Mouse (Mus musculus) neural tube, embryonic 13.5 days (tissue): Measurements from ENCODE around the gene Ttll12. TPM values are rescaled to one million over a fixed set of nuclear protein-coding genes. Genes with fewer than 3 reads are reported as not detected.

Source experiments
- ATAC-seq: fragments of 200-750 bp; cut with Nextera tagmentation; 2 replicates; pipeline ENCODE4 v1.8.0; 2017; ENCODE audit warnings: low read depth, mild to moderate bottlenecking, moderate TSS enrichment, moderate library complexity
- H3K27ac ChIP-seq: fragments of 300-500 bp; sonication (generic); replicated peaks from 2 replicates; pipeline ENCODE4 v1.5.1; 2015; ENCODE audit warnings: moderate library complexity, mild to moderate bottlenecking, inconsistent platforms
- H3K27me3 ChIP-seq: fragments of 300-500 bp; sonication (generic); 2 replicates; pipeline ENCODE4 v1.6.1; 2015; ENCODE audit warnings: mild to moderate bottlenecking, inconsistent platforms
- H3K36me3 ChIP-seq: fragments of 300-500 bp; sonication (generic); 2 replicates; pipeline ENCODE4 v1.6.1; 2015; ENCODE audit warnings: mild to moderate bottlenecking, inconsistent platforms
- H3K4me1 ChIP-seq: fragments of 300-500 bp; sonication (generic); replicated peaks from 2 replicates; pipeline ENCODE4 v1.6.1; 2015; ENCODE audit warnings: inconsistent platforms
- H3K4me2 ChIP-seq: fragments of 300-500 bp; sonication (generic); 2 replicates; pipeline ENCODE4 v1.6.1; 2015; ENCODE audit warnings: inconsistent platforms, mild to moderate bottlenecking, moderate library complexity
- H3K4me3 ChIP-seq: fragments of 300-500 bp; sonication (generic); 2 replicates; pipeline ENCODE4 v1.5.1; 2015; ENCODE audit warnings: mild to moderate bottlenecking, inconsistent platforms
- H3K9ac ChIP-seq: fragments of 300-500 bp; sonication (generic); 2 replicates; pipeline ENCODE4 v1.6.1; 2015; ENCODE audit warnings: moderate library complexity, mild to moderate bottlenecking, inconsistent platforms
- H3K9me3 ChIP-seq: fragments of 300-500 bp; sonication (generic); 2 replicates; pipeline ENCODE4 v1.6.1; 2016; ENCODE audit warnings: inconsistent platforms
- WGBS: fragments of 180-500 bp; shearing (Covaris S2); methylation state at CpG from one replicate; pipeline ENCODE4 v1.1.7; 2015; 5-methylcytosine and 5-hydroxymethylcytosine counted together
- polyA plus RNA-seq: library from polyadenylated mRNA; unstranded; fragments of >200 nt; fragmentation: Nextera tagmentation; extraction: Ambion mirVana; gene quantifications from 2 replicates; pipeline ENCODE4 v1.2.1, GENCODE M21; 2015

Ttll12 gene
- polyA plus RNA-seq, 1 experiment from 2014 or later = 37.3 TPM

DNA sequence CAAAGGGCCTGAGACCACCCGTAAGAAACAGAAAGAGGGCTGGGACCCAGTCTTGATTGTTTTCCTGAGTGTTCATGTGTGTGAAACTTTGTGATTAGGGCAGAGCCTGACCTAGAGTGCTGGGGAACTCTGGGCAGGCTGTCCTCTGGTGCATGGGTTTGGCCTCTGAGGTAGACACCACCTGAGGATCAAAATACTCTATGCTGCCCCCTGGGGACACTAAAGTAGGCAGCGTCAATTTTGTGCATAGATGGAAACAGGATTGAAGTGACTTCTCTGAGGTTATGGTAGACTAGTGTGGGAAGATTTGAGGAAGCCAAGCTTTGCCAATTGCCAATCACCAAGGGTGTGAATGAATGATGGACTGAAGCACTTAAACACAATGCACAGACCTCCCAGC lies 24.3 kb downstream of the Ttll12 start:
- Histone ChIP-seq H3K4me1 (no peaks in the 10 kb centered on the region), H3K4me2 (no peak overlapping the region), H3K9ac (no peak overlapping the region), H3K36me3 (peaks cover 16% of the 10 kb centered on the region), H3K27me3 (0 out of 2 replicates have a peak, but pooled peaks cover 5% of the 10 kb centered on the region), H3K4me3 (no peak overlapping the region), H3K9me3 (no peaks in the 10 kb centered on the region), H3K27ac (no peak overlapping the region)
- ATAC-seq = no peak
- WGBS = 73% methylated on average over 2 of the region's 2 CpGs

DNA sequence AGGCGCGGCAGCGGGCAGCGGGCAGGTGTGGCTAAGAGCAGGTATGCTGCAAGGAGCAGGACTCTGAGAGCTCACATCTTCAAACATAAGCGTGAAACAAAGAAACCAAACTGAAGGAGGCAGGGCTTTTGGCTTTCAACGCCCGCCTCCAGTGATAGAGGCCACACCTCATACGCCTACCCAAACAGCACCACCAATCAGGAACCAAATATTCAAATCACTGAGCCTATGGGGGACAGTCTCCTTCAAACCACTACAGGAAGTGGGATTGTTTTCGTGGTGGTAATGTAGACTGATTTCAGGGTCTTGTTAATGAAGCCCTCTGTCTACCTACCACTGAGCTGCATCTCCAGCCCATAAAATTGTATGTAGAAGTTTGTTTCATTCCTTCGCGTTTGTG lies 25.3 kb downstream of the Ttll12 start:
- H3K27ac ChIP-seq = no peak overlapping the region
- H3K4me3 ChIP-seq = no peak overlapping the region
- no peak for ATAC-seq
- no peak overlapping the region for H3K4me2 ChIP-seq
- H3K36me3 ChIP-seq = peaks cover 6% of the 10 kb centered on the region
- 60% methylated on average over 11 of the region's 11 CpGs for WGBS
- H3K27me3 ChIP-seq = 0 out of 2 replicates have a peak, but pooled peaks cover 5% of the 10 kb centered on the region
- no peak overlapping the region for H3K9ac ChIP-seq
- no peaks in the 10 kb centered on the region for H3K9me3 ChIP-seq
- H3K4me1 ChIP-seq = no peaks in the 10 kb centered on the region

DNA sequence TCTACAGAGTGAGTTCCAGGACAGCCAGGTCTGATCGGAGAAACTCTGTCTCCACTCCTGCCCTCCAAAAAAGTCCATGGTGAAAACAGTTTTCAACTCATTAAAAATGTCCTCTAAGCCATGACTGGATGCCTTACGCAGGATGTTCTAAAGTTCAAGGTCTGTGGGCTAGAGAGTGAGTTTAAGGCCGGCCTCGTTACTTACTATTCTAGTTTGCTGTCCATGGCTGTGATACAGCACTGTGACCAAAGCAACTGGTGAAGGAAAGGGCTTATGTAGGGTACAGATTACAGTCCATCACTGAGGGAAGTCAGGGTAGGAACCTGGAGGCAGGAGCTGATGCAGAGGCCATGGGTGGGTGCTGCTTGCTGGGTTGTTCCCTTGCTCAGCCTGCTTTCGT lies 26.4 kb downstream of the Ttll12 start:
- H3K9me3 ChIP-seq = no peaks in the 10 kb centered on the region
- no peak overlapping the region for H3K9ac ChIP-seq
- H3K27me3 ChIP-seq = peaks cover 15% of the 10 kb centered on the region
- H3K4me2 ChIP-seq = no peak overlapping the region
- no peak for ATAC-seq
- H3K27ac ChIP-seq = no peak overlapping the region
- H3K4me1 ChIP-seq = peaks cover 10% of the 10 kb centered on the region
- H3K4me3 ChIP-seq = no peak overlapping the region
- 93% methylated on average over 5 of the region's 5 CpGs for WGBS
- H3K36me3 ChIP-seq = no peaks in the 10 kb centered on the region

DNA sequence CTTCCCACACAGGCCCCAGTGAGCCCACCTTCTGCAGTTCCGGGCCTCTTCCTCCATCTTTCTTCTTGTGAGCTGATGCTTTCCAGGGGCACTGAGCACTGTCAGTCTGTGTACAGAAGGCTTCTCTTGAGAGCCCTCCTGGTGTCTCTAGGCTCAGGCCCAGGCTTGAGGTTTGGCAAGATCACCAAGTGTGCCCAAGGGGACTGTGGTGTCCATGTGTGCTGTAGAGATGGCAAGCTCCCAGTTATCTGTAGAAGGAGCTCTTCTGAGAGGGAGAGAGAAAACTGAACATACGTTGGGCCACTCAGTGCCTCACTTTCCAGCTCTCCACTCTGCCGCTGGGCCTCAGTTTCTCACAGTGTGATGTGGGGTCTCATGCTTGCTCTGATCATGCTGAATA lies 27.2 kb downstream of the Ttll12 start:
- no peak overlapping the region for H3K9ac ChIP-seq
- H3K9me3 ChIP-seq = no peaks in the 10 kb centered on the region
- no peak overlapping the region for H3K27ac ChIP-seq
- ATAC-seq = no peak
- no peak overlapping the region for H3K4me3 ChIP-seq
- H3K27me3 ChIP-seq = peaks cover 23% of the 10 kb centered on the region
- H3K4me1 ChIP-seq = peaks cover 19% of the 10 kb centered on the region
- H3K4me2 ChIP-seq = no peak overlapping the region
- H3K36me3 ChIP-seq = no peaks in the 10 kb centered on the region
- WGBS = 82% methylated on average over 3 of the region's 3 CpGs

DNA sequence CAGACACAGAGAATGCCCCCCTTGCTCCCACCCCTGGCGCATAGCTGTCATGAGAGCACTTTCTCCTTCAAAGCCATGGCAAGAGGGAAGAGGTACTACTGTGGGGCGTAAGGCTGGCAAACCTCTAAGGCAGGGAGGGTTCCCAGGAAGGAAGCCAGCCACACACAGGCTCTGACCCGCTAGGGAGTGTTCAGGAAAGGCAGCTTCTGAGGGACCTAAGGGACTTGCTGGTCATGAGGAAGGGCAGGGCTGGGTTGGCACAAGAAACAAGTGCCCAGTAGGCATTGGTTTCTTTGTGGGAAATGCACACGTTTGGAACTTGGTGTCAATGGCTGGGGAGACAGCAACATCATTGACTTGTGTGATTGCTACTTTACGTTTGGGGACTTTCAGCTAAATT lies 29.0 kb downstream of the Ttll12 start:
- H3K9me3 ChIP-seq = no peaks in the 10 kb centered on the region
- H3K27me3 ChIP-seq = peaks cover 35% of the 10 kb centered on the region
- H3K36me3 ChIP-seq = no peaks in the 10 kb centered on the region
- no peak overlapping the region for H3K4me3 ChIP-seq
- 77% methylated on average over 5 of the region's 5 CpGs for WGBS
- peaks cover 20% of the 10 kb centered on the region for H3K4me1 ChIP-seq
- no peak overlapping the region for H3K27ac ChIP-seq
- H3K4me2 ChIP-seq = no peak overlapping the region
- no peak overlapping the region for H3K9ac ChIP-seq
- no peak for ATAC-seq

DNA sequence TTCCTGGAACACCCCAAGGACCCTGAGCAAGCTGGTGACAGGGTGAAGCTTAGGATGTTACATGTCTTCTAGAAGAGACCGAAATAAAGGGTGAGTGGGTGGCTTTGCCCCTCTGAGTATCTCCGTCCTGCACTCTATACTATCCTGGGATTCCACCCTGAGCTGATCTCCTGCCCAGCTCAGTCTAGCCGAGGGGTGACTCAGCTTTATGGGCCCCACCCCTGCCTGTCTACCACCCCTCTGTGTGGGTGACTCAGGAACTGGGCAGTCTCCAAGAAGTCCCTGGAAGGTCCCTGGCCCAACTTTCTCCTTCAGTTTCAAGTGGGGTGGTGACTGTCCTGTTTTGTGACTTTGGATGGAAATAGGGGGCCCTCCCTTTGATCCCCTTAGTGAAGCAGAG lies 29.5 kb downstream of the Ttll12 start:
- Histone ChIP-seq H3K27me3 (peaks cover 35% of the 10 kb centered on the region), H3K4me1 (peaks cover 20% of the 10 kb centered on the region), H3K9ac (no peak overlapping the region), H3K4me3 (no peak overlapping the region), H3K27ac (no peak overlapping the region), H3K4me2 (no peak overlapping the region), H3K36me3 (no peaks in the 10 kb centered on the region), H3K9me3 (no peaks in the 10 kb centered on the region)
- ATAC-seq = no peak
- 87% methylated on average over 3 of the region's 3 CpGs for WGBS

DNA sequence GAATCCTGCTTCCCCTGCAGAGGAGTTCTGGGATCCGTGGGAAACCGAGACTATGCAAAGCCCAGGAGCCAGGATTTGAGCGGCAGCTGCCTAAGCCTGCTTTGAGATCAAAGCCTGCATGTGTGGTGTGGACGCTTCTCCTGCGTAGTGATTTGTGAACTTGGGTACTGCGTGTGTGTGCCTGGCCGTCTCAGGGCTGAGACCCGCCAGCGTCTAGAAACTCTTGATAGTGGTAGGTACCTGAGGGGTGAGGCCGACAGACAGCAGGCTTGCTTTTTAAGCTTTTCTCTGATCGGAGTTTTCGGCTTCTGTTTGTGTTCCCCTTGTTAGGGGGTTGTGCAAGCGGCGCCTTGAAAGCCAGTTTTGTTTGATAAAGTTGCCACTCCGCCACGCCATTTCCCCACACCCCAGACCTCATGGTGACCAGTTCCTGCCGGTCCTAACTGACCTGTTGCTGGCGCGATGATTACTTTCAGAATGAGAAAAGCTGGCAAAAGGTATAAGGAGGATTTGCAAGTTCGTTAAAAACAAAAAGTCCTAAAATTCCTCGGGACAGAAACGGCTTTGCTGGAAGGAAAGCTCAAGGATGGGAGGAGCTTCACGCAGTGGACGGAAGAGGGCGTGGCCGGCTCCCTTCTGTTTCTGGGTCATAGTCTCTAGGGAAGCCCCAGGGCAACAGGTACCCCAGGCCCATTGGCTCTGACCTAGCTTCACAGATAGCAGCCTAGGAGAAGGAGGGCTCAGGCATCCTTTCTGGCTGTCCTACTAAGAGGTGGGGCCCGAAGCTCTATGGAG lies 30.9 kb downstream of the Ttll12 start:
- 4% methylated on average over 26 of the region's 27 CpGs for WGBS
- Histone ChIP-seq H3K4me3 (peak overlapping the region; percentile 34), H3K27ac (no peak overlapping the region), H3K4me2 (peak overlapping the region; percentile 70), H3K9ac (peak overlapping the region; percentile 66), H3K4me1 (peaks cover 20% of the 10 kb centered on the region), H3K36me3 (no peaks in the 10 kb centered on the region), H3K27me3 (peaks cover 35% of the 10 kb centered on the region), H3K9me3 (no peaks in the 10 kb centered on the region)
- ATAC-seq = peak; percentile 32; the same call in 1 of the 2 replicates

DNA sequence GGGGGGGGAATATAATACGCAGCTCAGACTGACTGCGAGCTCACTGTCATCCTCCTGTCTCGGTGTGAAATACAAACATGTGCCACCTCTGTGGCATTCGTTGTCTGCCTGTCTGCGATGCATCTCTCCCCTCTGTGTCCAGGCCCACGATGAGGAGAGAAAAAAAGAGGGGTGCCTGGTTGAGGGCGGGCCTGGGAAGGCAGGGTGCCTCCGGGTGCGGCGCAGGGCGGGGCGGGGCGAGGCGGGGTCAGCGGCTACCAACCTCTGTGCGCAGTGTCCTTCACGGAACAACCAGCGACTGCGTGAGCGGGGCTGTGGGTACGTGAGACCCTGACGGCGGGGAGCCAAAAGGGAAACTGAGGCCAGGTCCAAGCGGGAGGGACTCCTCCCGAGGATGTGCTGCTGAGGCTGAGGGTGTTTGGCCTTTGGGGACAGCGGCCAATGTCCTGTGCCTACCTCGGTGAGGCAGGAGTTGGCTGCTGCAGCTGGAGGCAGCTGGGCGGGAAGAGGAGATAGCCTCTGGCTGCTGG lies 31.6 kb downstream of the Ttll12 start, which contains the start of the genes Tspo and Mcat:
Gene Tspo, plus strand, starts transcription at position 266 of the 530 bp plus-strand sequence.
Gene Mcat, minus strand, starts transcription at position 461 of the 530 bp plus-strand sequence.
- WGBS = under 1% methylated on average over 28 of the region's 28 CpGs
- H3K4me2 ChIP-seq = peak within 1 kb of the TSS; percentile 70
- no peak within 1 kb of the TSS for H3K27ac ChIP-seq
- H3K9ac ChIP-seq = peak within 1 kb of the TSS; percentile 66
- peaks cover 35% of the 10 kb centered on the region for H3K27me3 ChIP-seq
- no peaks in the 10 kb centered on the region for H3K9me3 ChIP-seq
- H3K36me3 ChIP-seq = no peaks in the 10 kb centered on the region
- H3K4me1 ChIP-seq = peaks cover 20% of the 10 kb centered on the region
- H3K4me3 ChIP-seq = peak within 1 kb of the TSS; percentile 34
- no peak for ATAC-seq

DNA sequence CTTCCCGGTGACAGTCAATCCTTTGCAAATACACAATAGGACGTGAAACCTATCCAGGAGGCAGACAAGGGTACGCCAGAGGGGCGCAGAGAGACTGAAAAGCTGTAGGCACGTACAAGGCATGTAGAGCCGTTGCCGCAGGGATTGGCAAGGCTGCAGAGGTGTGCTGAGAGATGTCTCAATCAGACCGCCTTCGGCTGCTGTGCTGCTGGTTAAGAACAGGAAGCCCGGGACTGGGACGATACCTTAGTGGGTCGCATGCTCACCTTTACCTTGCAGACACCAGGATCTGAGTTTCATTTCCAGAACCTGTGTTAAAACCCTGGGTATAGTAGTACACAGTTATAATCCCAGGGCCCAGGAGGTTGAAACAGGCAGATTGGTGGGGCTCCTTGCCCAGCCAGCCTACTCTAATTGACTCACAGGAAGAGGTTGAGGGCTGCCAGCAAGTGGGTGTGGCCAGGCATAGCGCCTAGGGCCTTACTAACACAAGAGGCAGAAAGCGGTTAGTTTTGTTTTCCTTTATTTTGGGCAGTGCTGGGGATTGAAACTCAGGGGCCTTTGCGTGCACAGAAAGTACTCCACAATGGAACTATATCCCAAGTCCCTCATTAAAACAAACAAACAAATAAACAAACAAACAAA lies 32.2 kb downstream of the Ttll12 start:
- Histone ChIP-seq H3K4me2 (peak overlapping the region; percentile 70), H3K36me3 (no peaks in the 10 kb centered on the region), H3K9ac (peak overlapping the region; percentile 66; the same call in 1 of the 2 replicates), H3K4me1 (peaks cover 20% of the 10 kb centered on the region), H3K4me3 (peak overlapping the region; percentile 34; the same call in 1 of the 2 replicates), H3K9me3 (no peaks in the 10 kb centered on the region), H3K27me3 (peaks cover 35% of the 10 kb centered on the region), H3K27ac (no peak overlapping the region)
- ATAC-seq = 0 out of 2 replicates have a peak, but pooled peaks have one; percentile 23
- WGBS = 38% methylated on average over 15 of the region's 15 CpGs

DNA sequence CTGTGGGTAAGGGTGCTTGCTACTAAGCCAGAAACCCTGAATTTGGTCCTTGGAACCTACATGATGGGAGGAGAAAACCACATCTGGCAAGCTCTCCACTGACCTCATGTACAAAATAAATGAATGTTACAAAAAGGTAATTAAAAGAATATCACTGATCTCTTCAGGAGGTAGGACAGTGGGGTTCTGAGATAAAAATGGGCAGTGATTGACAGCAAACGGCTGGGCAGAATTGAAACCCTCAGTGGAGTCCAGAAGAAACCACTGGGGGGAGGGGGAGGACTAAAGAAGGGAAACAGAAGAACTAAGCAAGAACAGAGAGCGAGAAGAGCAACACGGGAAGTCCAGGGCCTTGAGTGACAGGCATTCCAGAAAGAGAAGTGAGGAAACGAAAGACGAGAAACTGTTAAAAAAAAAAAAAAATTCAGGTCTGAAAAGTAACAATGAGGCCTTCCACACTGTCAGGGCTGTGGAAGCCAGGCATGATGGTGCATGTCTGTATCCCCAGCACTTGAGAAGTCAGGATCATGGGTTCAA lies 33.9 kb downstream of the Ttll12 start:
- ATAC-seq = no peak
- Histone ChIP-seq H3K27ac (no peak overlapping the region), H3K4me2 (no peak overlapping the region), H3K4me3 (no peak overlapping the region), H3K36me3 (no peaks in the 10 kb centered on the region), H3K9ac (no peak overlapping the region), H3K9me3 (no peaks in the 10 kb centered on the region), H3K4me1 (peaks cover 22% of the 10 kb centered on the region), H3K27me3 (peaks cover 34% of the 10 kb centered on the region)
- 71% methylated on average over 5 of the region's 5 CpGs for WGBS

DNA sequence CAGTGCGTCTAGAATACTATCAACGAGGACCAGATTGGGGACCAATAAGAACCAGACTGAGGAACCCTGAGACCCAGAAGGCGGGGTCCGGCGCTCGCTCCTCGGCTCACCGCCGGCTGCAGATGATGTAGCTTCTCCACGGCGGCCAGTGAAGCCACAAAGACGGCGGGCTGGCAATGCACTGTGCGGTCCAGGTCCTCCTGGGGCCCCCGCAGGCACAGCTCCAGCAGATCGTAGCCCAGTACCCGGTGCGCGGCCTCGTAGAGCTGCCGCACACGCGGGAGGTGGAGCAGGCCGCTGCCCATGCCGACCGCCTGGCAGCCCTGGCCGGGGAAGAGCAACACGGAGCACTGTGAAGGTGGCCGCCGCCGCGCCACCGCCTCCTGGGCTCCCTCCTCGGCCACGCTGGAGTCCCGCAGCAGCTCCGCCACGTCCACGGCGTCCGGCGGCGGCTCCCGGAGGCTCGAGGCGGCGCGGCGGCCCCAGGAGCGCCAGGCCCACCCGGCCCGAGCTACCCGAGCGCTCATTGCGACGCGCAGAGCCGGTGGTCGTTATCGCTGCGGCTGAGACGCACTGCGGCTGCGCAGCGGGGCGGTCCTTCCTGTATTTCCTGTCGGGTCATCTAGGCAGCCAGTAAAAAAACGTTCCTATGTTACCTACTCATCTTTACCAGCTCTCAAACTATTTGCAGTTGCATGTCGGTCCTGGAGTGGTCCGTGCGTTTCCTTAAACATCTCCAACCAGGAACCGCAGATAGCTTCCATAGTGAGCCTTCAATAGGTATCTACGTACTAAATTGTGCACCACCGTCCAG lies 39.6 kb downstream of the Ttll12 start:
- peak; percentile 88 for ATAC-seq
- H3K9me3 ChIP-seq = no peaks in the 10 kb centered on the region
- peaks cover 14% of the 10 kb centered on the region for H3K4me1 ChIP-seq
- peaks cover 31% of the 10 kb centered on the region for H3K36me3 ChIP-seq
- peak overlapping the region; percentile 90 for H3K4me3 ChIP-seq
- no peaks in the 10 kb centered on the region for H3K27me3 ChIP-seq
- peak overlapping the region; percentile 97 for H3K27ac ChIP-seq
- peak overlapping the region; percentile 98 for H3K9ac ChIP-seq
- under 1% methylated on average over 68 of the region's 74 CpGs for WGBS
- H3K4me2 ChIP-seq = peak overlapping the region; percentile 82
